Mouse (Mus musculus): ENCODE measurements around the gene Pln. TPM values are rescaled to one million over a fixed set of nuclear protein-coding genes. Genes with fewer than 3 reads are reported as not detected.

The Pln gene
- polyA plus RNA-seq, 2 experiments: 0.29 to 1.8 TPM

GRCm38 (mm10) chr10:53359016-53359415 lies 21.5 kb downstream of the Pln start:
- DNase-seq (ENCODE audit: low spot score) (no peak), ATAC-seq (ENCODE audit: low FRiP score, low read depth) (no peak)
- H3K9me3 ChIP-seq (ENCODE audit: control insufficient read depth, low read length): no peaks in the 10 kb centered on the region
- peaks cover 15% of the 10 kb centered on the region for H3K36me3 ChIP-seq (ENCODE audit: control insufficient read depth, insufficient read depth, low read length)
- WGBS: 88% methylated on average over 3 of the region's 3 CpGs
- no peak overlapping the region for H3K4me2 ChIP-seq (replicated peaks; ENCODE audit: low read depth, low read length, severe bottlenecking)
- no peak overlapping the region for H3K4me3 ChIP-seq (replicated peaks; ENCODE audit: low read length)
- TF ChIP-seq POLR2A (IDR thresholded peaks at IDR 0.05; ENCODE audit: borderline replicate concordance, extremely low read depth, insufficient read depth, insufficient read length): no peak
- no peak overlapping the region for H3K9ac ChIP-seq (ENCODE audit: low read depth, low read length, severe bottlenecking)
- no peaks in the 10 kb centered on the region for H3K27me3 ChIP-seq (ENCODE audit: control insufficient read depth, insufficient read depth, low read length)
- H3K4me1 ChIP-seq (ENCODE audit: control insufficient read depth, insufficient read depth, low read length): no peaks in the 10 kb centered on the region
- H3K27ac ChIP-seq (replicated peaks; ENCODE audit: low read depth, low read length): no peak overlapping the region

GRCm38 (mm10) chr10:53364311-53364710 lies 26.8 kb downstream of the Pln start:
- no peak for DNase-seq (ENCODE audit: low spot score)
- Histone ChIP-seq H3K4me1 (ENCODE audit: control insufficient read depth, insufficient read depth, low read length) (no peaks in the 10 kb centered on the region), H3K4me3 (replicated peaks; ENCODE audit: low read length) (no peak overlapping the region), H3K9me3 (ENCODE audit: control insufficient read depth, low read length) (no peaks in the 10 kb centered on the region), H3K4me2 (replicated peaks; ENCODE audit: low read depth, low read length, severe bottlenecking) (no peak overlapping the region), H3K27ac (replicated peaks; ENCODE audit: low read depth, low read length) (no peak overlapping the region), H3K36me3 (ENCODE audit: control insufficient read depth, insufficient read depth, low read length) (no peaks in the 10 kb centered on the region), H3K9ac (ENCODE audit: low read depth, low read length, severe bottlenecking) (no peak overlapping the region), H3K27me3 (ENCODE audit: control insufficient read depth, insufficient read depth, low read length) (no peaks in the 10 kb centered on the region)
- ATAC-seq (ENCODE audit: low FRiP score, low read depth): no peak
- no peak for TF ChIP-seq POLR2A (IDR thresholded peaks at IDR 0.05; ENCODE audit: borderline replicate concordance, extremely low read depth, insufficient read depth, insufficient read length)

GRCm38 (mm10) chr10:53367265-53367664 lies 29.8 kb downstream of the Pln start:
- Histone ChIP-seq H3K27me3 (ENCODE audit: control insufficient read depth, insufficient read depth, low read length) (no peaks in the 10 kb centered on the region), H3K36me3 (ENCODE audit: control insufficient read depth, insufficient read depth, low read length) (peaks cover 14% of the 10 kb centered on the region; the same call in 1 of the 2 replicates), H3K9me3 (ENCODE audit: control insufficient read depth, low read length) (peaks cover 15% of the 10 kb centered on the region), H3K4me2 (replicated peaks; ENCODE audit: low read depth, low read length, severe bottlenecking) (no peak overlapping the region), H3K27ac (replicated peaks; ENCODE audit: low read depth, low read length) (no peak overlapping the region), H3K4me1 (ENCODE audit: control insufficient read depth, insufficient read depth, low read length) (no peaks in the 10 kb centered on the region), H3K9ac (ENCODE audit: low read depth, low read length, severe bottlenecking) (no peak overlapping the region), H3K4me3 (replicated peaks; ENCODE audit: low read length) (no peak overlapping the region)
- no peak for DNase-seq (ENCODE audit: low spot score)
- WGBS: 84% methylated on average over 2 of the region's 2 CpGs
- TF ChIP-seq POLR2A (IDR thresholded peaks at IDR 0.05; ENCODE audit: borderline replicate concordance, extremely low read depth, insufficient read depth, insufficient read length): no peak
- ATAC-seq (ENCODE audit: low FRiP score, low read depth): no peak

- DNase-seq (ENCODE audit: low spot score) (no peak), ATAC-seq (ENCODE audit: low FRiP score, low read depth) (no peak)
- Histone ChIP-seq H3K9ac (ENCODE audit: low read depth, low read length, severe bottlenecking) (no peak overlapping the region), H3K9me3 (ENCODE audit: control insufficient read depth, low read length) (peaks cover 26% of the 10 kb centered on the region), H3K4me3 (replicated peaks; ENCODE audit: low read length) (no peak overlapping the region), H3K36me3 (ENCODE audit: control insufficient read depth, insufficient read depth, low read length) (peaks cover 14% of the 10 kb centered on the region; the same call in 1 of the 2 replicates), H3K27me3 (ENCODE audit: control insufficient read depth, insufficient read depth, low read length) (no peaks in the 10 kb centered on the region), H3K27ac (replicated peaks; ENCODE audit: low read depth, low read length) (no peak overlapping the region), H3K4me1 (ENCODE audit: control insufficient read depth, insufficient read depth, low read length) (peaks cover 17% of the 10 kb centered on the region), H3K4me2 (replicated peaks; ENCODE audit: low read depth, low read length, severe bottlenecking) (no peak overlapping the region)
- WGBS: 93% methylated on average over 6 of the region's 6 CpGs
- no peak for TF ChIP-seq POLR2A (IDR thresholded peaks at IDR 0.05; ENCODE audit: borderline replicate concordance, extremely low read depth, insufficient read depth, insufficient read length)
Measured at GRCm38 (mm10) chr10:53373885-53374578, 36.6 kb downstream of the Pln start.

GRCm38 (mm10) chr10:53377096-53377495 lies 39.6 kb downstream of the Pln start:
- TF ChIP-seq POLR2A (IDR thresholded peaks at IDR 0.05; ENCODE audit: borderline replicate concordance, extremely low read depth, insufficient read depth, insufficient read length): no peak
- Histone ChIP-seq H3K9ac (ENCODE audit: low read depth, low read length, severe bottlenecking) (no peak overlapping the region), H3K4me1 (ENCODE audit: control insufficient read depth, insufficient read depth, low read length) (peaks cover 21% of the 10 kb centered on the region), H3K4me3 (replicated peaks; ENCODE audit: low read length) (0 out of 2 replicates have a peak overlapping the region, but pooled peaks have one; percentile 1), H3K4me2 (replicated peaks; ENCODE audit: low read depth, low read length, severe bottlenecking) (peak overlapping the region; percentile 26; the same call in 1 of the 2 replicates), H3K9me3 (ENCODE audit: control insufficient read depth, low read length) (peaks cover 12% of the 10 kb centered on the region; the same call in 1 of the 2 replicates), H3K27ac (replicated peaks; ENCODE audit: low read depth, low read length) (no peak overlapping the region), H3K27me3 (ENCODE audit: control insufficient read depth, insufficient read depth, low read length) (no peaks in the 10 kb centered on the region), H3K36me3 (ENCODE audit: control insufficient read depth, insufficient read depth, low read length) (no peaks in the 10 kb centered on the region)
- ATAC-seq (ENCODE audit: low FRiP score, low read depth) (no peak), DNase-seq (ENCODE audit: low spot score) (no peak)

All from limb, embryonic 14.5 days (tissue).